Mouse (Mus musculus) lung, postnatal 10 days (tissue): ENCODE results near the gene Jun.

Source experiments
- DNase-seq: peaks from one replicate; pipeline ENCODE4 v3.0.0; 2021

Jun gene

GRCm38 (mm10) chr4:95023350-95023953 lies 28.6 kb downstream of the Jun start:
- DNase-seq = peak; percentile 31

DNA sequence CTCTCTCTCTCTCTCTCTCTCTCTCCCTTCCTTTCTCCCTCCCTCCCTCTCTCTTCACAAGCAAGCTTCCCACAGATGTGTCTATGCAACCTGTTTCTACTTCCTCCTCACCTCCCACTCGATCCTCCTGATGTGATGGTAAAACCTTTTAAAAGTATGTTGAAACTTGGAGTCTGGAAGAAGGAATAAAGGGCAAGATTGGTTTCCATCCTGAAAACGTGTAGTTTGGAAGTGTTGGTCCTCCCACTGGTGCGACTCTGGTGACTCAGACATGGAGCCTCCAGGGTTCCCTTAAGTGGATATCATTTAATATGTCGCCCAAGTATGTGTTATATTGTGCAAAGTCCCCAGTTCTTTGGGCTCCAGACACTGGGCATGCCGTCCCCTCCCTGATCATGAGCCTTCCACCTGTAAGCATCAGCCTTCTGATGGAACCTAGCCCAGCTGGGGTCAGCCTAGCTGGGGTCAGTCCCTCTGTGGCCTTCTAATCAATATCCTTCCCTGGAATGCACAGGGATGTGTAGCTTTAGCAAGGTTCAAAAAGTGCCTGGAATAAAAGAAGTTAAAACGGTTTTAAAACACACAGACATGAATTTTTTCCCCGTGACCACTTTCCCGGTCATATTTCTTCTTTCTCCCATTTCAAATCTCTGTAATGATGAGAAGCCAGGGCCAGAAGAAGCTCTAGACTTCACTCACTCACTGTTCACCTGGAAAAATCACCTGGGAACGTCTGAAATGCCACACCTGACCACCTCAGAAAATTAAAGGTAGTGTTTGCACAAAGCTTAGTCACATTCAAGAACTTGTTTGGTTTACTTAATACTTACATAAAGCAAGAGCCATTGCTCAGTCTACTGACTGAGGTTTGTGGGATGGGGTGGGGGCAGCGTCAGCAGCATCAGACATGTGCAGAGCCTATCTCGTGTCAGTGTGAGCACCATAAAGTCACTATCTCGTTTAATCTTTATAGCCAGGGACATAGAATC lies 30.1 kb downstream of the Jun start:
- no peak for DNase-seq

GRCm38 (mm10) chr4:95020201-95020600 lies 31.8 kb downstream of the Jun start:
- DNase-seq = no peak

DNA sequence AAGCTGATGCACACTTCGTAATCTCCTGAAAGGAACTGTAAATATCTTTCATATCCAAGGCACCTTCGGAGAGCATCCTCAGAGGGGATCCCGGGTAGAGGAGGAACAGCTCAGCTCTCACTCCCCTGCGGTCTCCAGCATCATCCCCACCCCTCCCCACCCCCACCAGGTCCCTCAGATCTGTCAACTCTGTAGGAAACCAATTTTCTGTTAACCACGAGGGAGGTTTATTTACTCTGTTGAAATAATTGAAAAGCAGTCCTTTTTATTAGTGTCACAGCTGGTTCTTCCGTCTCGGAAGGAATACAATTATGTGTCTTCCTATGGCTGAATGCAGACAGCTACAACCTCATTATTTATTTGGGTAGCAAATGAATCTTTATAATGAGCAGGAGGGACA lies 33.8 kb downstream of the Jun start:
- DNase-seq = no peak

DNA sequence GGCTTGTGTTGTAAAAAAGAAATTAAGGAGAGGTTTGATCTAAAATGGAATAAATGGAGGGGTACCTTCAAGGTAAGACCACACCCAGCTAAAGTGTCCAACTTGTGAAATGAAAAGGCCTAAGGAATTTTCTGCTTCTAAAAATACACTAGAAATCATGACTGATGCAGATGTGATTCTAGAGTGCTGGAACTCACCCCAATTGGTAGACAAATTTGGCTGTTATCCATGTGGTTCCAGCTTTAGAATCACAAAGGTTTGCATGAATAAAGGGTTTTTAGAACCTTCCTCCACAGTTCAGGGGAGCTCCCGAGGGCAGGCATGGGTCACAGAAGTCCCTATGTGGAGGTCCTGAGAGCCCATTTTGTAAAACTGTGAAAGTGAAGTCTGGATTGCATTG lies 39.3 kb downstream of the Jun start:
- no peak for DNase-seq

DNA sequence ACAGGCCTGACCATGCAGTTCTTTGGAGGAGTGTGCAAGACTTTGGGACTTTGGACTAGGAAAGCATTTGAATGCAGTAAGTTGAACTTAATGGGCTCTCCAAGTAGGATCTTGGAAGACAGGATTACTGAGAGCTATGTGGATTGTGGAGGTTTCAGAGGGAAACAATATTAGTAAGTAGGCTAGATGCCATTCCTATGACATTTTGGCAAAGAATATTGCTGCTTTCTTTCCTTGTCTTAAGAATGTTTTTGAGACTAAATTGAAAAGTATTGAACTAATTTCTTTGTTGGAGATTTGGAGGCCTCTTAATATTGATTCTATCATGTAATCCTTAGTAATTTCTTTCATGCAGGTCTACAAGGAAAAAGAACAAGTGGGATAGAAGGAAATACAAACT lies 39.8 kb downstream of the Jun start:
- no peak for DNase-seq

- DNase-seq = peak; percentile 84
These were observed 43.6 kb downstream of the Jun start for GRCm38 (mm10) chr4:95008175-95009057.

DNA sequence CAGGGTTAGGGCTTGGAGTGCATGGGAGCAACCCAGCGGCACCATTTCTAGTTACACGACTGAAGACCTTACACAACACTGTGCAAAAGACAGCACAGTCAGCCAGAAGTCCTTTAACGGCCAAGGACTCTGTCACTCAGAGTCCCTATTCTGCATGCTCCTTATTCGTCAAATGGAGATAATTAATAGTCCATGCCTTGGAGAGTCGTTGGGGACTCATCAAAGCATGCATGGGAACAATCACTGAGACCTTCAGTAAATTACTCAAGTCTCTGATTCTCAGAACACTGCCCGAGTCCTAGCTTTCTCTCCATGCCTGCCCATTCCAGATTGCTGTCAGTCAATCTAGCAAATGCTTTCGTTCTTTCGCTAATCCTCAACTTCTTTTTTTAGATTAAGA lies 44.3 kb downstream of the Jun start:
- no peak for DNase-seq

DNA sequence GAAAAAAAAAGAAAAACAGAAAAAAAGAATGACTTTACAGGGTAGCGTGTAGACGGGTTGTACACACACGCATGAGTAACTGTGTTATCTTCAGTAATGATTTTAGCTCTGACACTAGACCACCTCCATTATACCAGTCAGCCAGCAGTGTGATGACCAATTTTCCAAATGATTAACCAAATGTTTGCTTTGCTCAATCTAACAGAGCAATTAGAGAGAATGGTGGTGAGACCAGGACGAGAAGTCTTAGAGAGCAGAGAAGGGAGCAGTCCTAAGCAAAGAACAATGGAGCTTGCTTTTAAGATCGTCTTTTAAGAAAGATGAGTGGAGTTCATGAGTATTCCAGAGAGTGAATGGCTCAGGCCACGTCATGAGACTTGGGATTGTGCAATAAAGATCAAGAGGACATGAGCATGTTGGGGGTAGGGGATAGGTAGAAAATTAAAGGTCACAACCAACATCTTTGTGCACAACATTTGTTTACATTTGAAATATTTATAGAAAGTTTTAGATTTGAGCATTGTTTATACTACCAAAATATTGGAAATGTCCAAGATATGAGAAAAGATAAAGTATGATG lies 46.7 kb downstream of the Jun start:
- DNase-seq = no peak

DNA sequence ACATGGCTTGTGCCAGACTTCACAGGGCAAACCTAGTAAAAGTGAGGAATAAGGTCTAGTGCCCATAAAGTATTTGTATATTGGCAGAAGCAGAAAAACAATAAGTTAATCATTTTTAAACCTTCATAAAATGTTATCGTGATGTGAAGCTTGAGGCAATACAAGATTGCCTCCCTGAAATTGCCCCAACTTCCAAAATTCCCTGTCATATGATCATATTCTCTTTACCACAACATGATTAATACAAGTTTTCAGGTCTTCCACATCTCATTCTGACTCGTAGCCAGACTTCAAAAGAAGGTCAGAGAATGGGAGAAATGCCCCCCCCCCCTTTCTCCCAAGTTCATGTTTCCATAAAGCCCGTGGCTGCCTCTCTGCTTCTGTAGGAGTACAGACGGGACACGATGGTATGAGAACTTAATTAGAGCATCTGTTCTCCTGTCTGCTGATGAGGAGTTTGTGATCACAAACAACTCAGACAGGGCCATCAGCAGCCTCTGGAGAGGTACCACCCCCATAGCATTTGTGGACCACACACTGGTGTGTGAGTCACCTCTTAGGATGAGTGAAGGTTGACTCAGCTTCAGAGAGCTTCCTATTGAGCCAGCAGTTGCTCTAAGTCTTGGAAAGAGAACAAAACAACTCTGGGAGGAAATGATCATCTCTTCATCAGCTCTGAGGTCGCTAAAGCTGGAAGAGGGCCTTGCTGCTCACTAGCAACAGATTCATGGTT lies 50.8 kb downstream of the Jun start:
- DNase-seq = no peak

DNA sequence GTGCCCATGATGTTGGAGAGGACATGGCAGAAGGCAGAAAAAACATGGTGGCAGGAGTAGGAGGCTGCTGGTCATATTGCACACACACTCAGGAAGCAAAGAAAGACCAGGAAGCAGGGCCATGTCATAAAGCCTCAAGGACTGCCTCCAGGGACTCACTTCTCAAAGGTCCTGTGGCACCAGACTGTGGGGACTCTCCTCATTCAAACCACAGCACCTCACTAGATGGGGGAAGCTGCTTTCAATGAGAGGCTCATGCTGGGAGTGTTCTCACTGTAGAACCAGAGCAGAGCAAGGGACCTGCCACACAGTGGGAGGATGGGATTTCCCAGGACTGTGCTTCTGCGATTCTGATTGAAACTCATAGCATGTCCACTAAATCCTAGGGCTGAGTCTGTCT lies 51.9 kb downstream of the Jun start:
- no peak for DNase-seq

GRCm38 (mm10) chr4:94999249-94999648 lies 52.8 kb downstream of the Jun start:
- peak; percentile 40 for DNase-seq
